Mouse (Mus musculus) forebrain, postnatal 0 days (tissue): ENCODE results near the gene Phactr2. TPM values are rescaled to one million over a fixed set of nuclear protein-coding genes. Genes with fewer than 3 reads are reported as not detected.
A peak's percentile ranks its signal among the peaks of the same experiment; 100 is the strongest.
"Not testable (repeated sequence)": the region's sequence is repeated elsewhere in the genome, so short reads cannot be mapped to it uniquely, and the experiment has no call there.

Source experiments
- ATAC-seq: fragments of 200-750 bp; cut with Nextera tagmentation; 2 replicates; pipeline ENCODE4 v1.8.0; 2017; ENCODE audit warnings: mild to moderate bottlenecking, moderate library complexity
- DNase-seq: peaks from one replicate; pipeline ENCODE4 v3.0.0-alpha.2; 2015
- H3K27ac ChIP-seq: fragments of 300-500 bp; sonication (generic); 2 replicates; pipeline ENCODE4 v1.5.1; 2014; ENCODE audit warnings: low read depth, mild to moderate bottlenecking, antibody characterized with exemption, low read length, moderate library complexity, mixed read lengths
- H3K27me3 ChIP-seq: fragments of 300-500 bp; sonication (generic); 2 replicates; pipeline ENCODE4 v1.6.1; 2014; ENCODE audit warnings: mild to moderate bottlenecking, low read length, mixed read lengths; ENCODE audit not compliant: insufficient read depth
- H3K36me3 ChIP-seq: fragments of 300-500 bp; sonication (generic); 2 replicates; pipeline ENCODE4 v1.6.1; 2014; ENCODE audit warnings: mild to moderate bottlenecking, moderate library complexity; ENCODE audit not compliant: insufficient read depth
- H3K4me1 ChIP-seq: fragments of 300-500 bp; sonication (generic); 2 replicates; pipeline ENCODE4 v1.6.1; 2014; ENCODE audit warnings: antibody characterized with exemption; ENCODE audit not compliant: insufficient read depth
- H3K4me2 ChIP-seq: fragments of 300-500 bp; sonication (generic); 2 replicates; pipeline ENCODE4 v1.6.1; 2014; ENCODE audit warnings: low read depth, mild to moderate bottlenecking, moderate library complexity
- H3K4me3 ChIP-seq: fragments of 300-500 bp; sonication (generic); 2 replicates; pipeline ENCODE4 v1.5.1; 2014; ENCODE audit warnings: low read depth, low read length, mixed read lengths
- H3K9ac ChIP-seq: fragments of 300-500 bp; sonication (generic); 2 replicates; pipeline ENCODE4 v1.6.1; 2014; ENCODE audit warnings: mild to moderate bottlenecking
- H3K9me3 ChIP-seq: fragments of 300-500 bp; sonication (generic); 2 replicates; pipeline ENCODE4 v1.6.1; 2016; ENCODE audit warnings: low read length
- CTCF ChIP-seq: sonication (generic); IDR thresholded peaks from 2 replicates; pipeline ENCODE4 v1.5.1; 2016; ENCODE audit warnings: antibody characterized with exemption, control low read depth, low read depth
- WGBS: fragments of 180-500 bp; shearing (Covaris S2); extraction: QIAGEN DNeasy Blood & Tissue Kit; methylation state at CpG from one replicate; pipeline ENCODE4 v1.1.7; 2014; 5-methylcytosine and 5-hydroxymethylcytosine counted together
- polyA plus RNA-seq: library from polyadenylated mRNA; unstranded; fragments of >200 nt; fragmentation: Nextera tagmentation; extraction: Ambion mirVana; gene quantifications from 2 replicates; pipeline ENCODE4 v1.2.1, GENCODE M21; 2015
- total RNA-seq: library from RNA; depleted of rRNA; stranded (reverse); fragments of >200 nt; gene quantifications from 2 replicates; pipeline ENCODE4 v1.2.3, GENCODE M21; 2014

Phactr2 gene
- total and polyA plus RNA-seq, 2 experiments from 2014 or later, result 8.1 to 10.5 TPM

GRCm38 (mm10) chr10:13201741-13202293, 272.4 kb downstream of the Phactr2 start:
- H3K4me3 ChIP-seq, result no peak overlapping the region

GRCm38 (mm10) chr10:13200862-13201261, 273.4 kb downstream of the Phactr2 start:
- DNase-seq (no peak), ATAC-seq (no peak)
- 93% methylated on average over 3 of the region's 3 CpGs for WGBS
- Histone ChIP-seq H3K4me2 (no peak overlapping the region), H3K9ac (no peak overlapping the region), H3K4me3 (no peak overlapping the region), H3K36me3 (no peaks in the 10 kb centered on the region), H3K27me3 (no peaks in the 10 kb centered on the region), H3K27ac (no peak overlapping the region), H3K4me1 (no peaks in the 10 kb centered on the region), H3K9me3 (no peaks in the 10 kb centered on the region)
- TF ChIP-seq CTCF, result no peak

More at GRCm38 (mm10) chr10:13201741-13202293, 272.4 kb downstream of the Phactr2 start:
- Histone ChIP-seq H3K4me1 (no peaks in the 10 kb centered on the region), H3K36me3 (no peaks in the 10 kb centered on the region), H3K27ac (no peak overlapping the region), H3K4me2 (no peak overlapping the region), H3K27me3 (no peaks in the 10 kb centered on the region), H3K9ac (no peak overlapping the region), H3K9me3 (no peaks in the 10 kb centered on the region)
- no peak for ATAC-seq
- DNase-seq, result no peak
- no peak for TF ChIP-seq CTCF
- 96% methylated on average over 6 of the region's 6 CpGs for WGBS

DNA sequence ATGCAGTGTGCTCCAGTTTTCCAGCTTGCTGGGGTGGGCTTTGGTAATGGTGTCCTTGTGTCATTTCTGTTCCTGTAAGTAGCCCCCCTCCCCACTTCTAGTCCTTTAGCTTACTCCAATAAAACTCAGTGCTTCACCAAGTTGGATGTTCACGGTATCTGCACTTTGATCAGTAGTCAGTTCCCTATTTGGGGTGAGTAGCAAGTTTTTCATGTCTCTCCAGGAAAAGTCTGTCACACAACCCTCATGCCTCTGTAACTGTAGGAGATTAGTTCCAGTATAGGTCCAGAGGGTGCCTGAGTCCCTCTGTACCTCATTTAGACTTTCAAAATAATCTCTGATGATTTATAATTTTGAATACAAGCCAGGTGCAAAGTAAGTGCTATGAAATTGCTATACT, 275.0 kb downstream of the Phactr2 start:
- H3K27me3 ChIP-seq, result no peaks in the 10 kb centered on the region
- no peak for ATAC-seq
- WGBS, result 98% methylated on average over 1 of the region's 1 CpGs
- H3K27ac ChIP-seq, result no peak overlapping the region
- no peak overlapping the region for H3K9ac ChIP-seq
- H3K4me1 ChIP-seq, result no peaks in the 10 kb centered on the region
- no peak overlapping the region for H3K4me3 ChIP-seq
- no peak for DNase-seq
- no peaks in the 10 kb centered on the region for H3K9me3 ChIP-seq
- no peak for TF ChIP-seq CTCF
- no peaks in the 10 kb centered on the region for H3K36me3 ChIP-seq
- no peak overlapping the region for H3K4me2 ChIP-seq

- Histone ChIP-seq H3K9me3 (no peaks in the 10 kb centered on the region), H3K4me3 (no peak overlapping the region), H3K27me3 (no peaks in the 10 kb centered on the region), H3K27ac (no peak overlapping the region), H3K9ac (no peak overlapping the region), H3K36me3 (no peaks in the 10 kb centered on the region), H3K4me2 (no peak overlapping the region), H3K4me1 (0 out of 2 replicates have a peak, but pooled peaks cover 6% of the 10 kb centered on the region)
- 83% methylated on average over 8 of the region's 8 CpGs for WGBS
- DNase-seq (no peak), ATAC-seq (no peak)
- TF ChIP-seq CTCF, result no peak
These were observed 277.2 kb downstream of the Phactr2 start for GRCm38 (mm10) chr10:13196872-13197507.

- not testable (repeated sequence) for H3K27ac ChIP-seq, H3K9ac ChIP-seq, H3K9me3 ChIP-seq, H3K27me3 ChIP-seq, DNase-seq, ATAC-seq, H3K4me1 ChIP-seq
- Histone ChIP-seq H3K36me3 (peaks cover 12% of the 10 kb centered on the region; the same call in 1 of the 2 replicates), H3K4me2 (peak overlapping the region; percentile 65), H3K4me3 (peak overlapping the region; percentile 89)
- WGBS, result 87% methylated on average over 7 of the region's 7 CpGs
These were observed 280.7 kb downstream of the Phactr2 start for GRCm38 (mm10) chr10:13193496-13193895.

GRCm38 (mm10) chr10:13192731-13193351, 281.4 kb downstream of the Phactr2 start, which contains the start of gene Ltv1:
Gene Ltv1, minus strand, starts transcription at chr10:13193168.
- Histone ChIP-seq H3K36me3 (peaks cover 13% of the 10 kb centered on the region; the same call in 1 of the 2 replicates), H3K27me3 (no peaks in the 10 kb centered on the region), H3K9me3 (no peaks in the 10 kb centered on the region), H3K4me3 (peak within 1 kb of the TSS; percentile 89), H3K4me1 (0 out of 2 replicates have a peak, but pooled peaks cover 7% of the 10 kb centered on the region), H3K27ac (peak within 1 kb of the TSS; percentile 57; the same call in 1 of the 2 replicates), H3K9ac (peak within 1 kb of the TSS; percentile 83), H3K4me2 (peak within 1 kb of the TSS; percentile 65)
- DNase-seq (peak; percentile 97), ATAC-seq (peak; percentile 100)
- WGBS, result under 1% methylated on average over 43 of the region's 43 CpGs
- TF ChIP-seq CTCF, result no peak

DNA sequence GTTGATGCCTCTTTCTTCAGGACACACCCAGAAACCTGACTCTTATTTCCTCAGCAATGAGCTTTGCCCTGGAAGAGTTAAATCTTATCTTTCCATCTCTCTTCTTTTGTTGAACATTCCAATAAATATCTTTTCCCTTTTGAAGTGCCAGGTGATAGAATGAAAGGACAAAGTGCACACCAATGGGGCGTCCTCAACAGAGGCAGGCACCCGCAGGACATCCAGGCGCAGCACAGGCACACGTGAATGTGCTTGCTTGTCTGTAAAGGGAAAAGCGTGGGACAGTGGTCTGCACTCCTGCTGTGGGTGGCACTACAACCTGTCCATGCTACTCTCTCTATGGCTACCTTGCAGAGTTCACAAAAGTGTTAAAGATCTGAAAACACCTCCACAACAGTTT, 284.3 kb downstream of the Phactr2 start:
- Histone ChIP-seq H3K4me3 (no peak overlapping the region), H3K27ac (no peak overlapping the region), H3K9ac (no peak overlapping the region), H3K4me1 (0 out of 2 replicates have a peak, but pooled peaks cover 7% of the 10 kb centered on the region), H3K36me3 (peaks cover 31% of the 10 kb centered on the region), H3K4me2 (no peak overlapping the region), H3K9me3 (no peaks in the 10 kb centered on the region), H3K27me3 (no peaks in the 10 kb centered on the region)
- no peak for ATAC-seq
- DNase-seq, result no peak
- no peak for TF ChIP-seq CTCF
- WGBS, result 95% methylated on average over 5 of the region's 5 CpGs
